Mouse (Mus musculus) hindbrain, postnatal 0 days (tissue): ENCODE data around the gene Galk1. TPM values are rescaled to one million over a fixed set of nuclear protein-coding genes. Genes with fewer than 3 reads are reported as not detected.

Experiments
- ATAC-seq: fragments of 200-750 bp; cut with Nextera tagmentation; 2 replicates; pipeline ENCODE4 v1.8.0; 2017; ENCODE audit warnings: mild to moderate bottlenecking, moderate TSS enrichment, moderate library complexity
- DNase-seq: peaks from one replicate; pipeline ENCODE4 v3.0.0-alpha.2; 2015; ENCODE audit warnings: low spot score
- H3K27ac ChIP-seq: fragments of 300-500 bp; sonication (generic); 2 replicates; pipeline ENCODE4 v1.5.1; 2014; ENCODE audit warnings: mild to moderate bottlenecking
- H3K27me3 ChIP-seq: fragments of 300-500 bp; sonication (generic); 2 replicates; pipeline ENCODE4 v1.6.1; 2014; ENCODE audit warnings: low read length, mixed read lengths; ENCODE audit not compliant: insufficient read depth
- H3K36me3 ChIP-seq: fragments of 300-500 bp; sonication (generic); 2 replicates; pipeline ENCODE4 v1.6.1; 2014; ENCODE audit warnings: low read length, mixed read lengths; ENCODE audit not compliant: insufficient read depth
- H3K4me1 ChIP-seq: fragments of 300-500 bp; sonication (generic); 2 replicates; pipeline ENCODE4 v1.6.1; 2014; ENCODE audit warnings: antibody characterized with exemption, low read length, mixed read lengths; ENCODE audit not compliant: insufficient read depth
- H3K4me2 ChIP-seq: fragments of 300-500 bp; sonication (generic); 2 replicates; pipeline ENCODE4 v1.6.1; 2014; ENCODE audit warnings: low read depth, mild to moderate bottlenecking, low read length, moderate library complexity, mixed read lengths
- H3K4me3 ChIP-seq: fragments of 300-500 bp; sonication (generic); 2 replicates; pipeline ENCODE4 v1.5.1; 2014; ENCODE audit warnings: low read length
- H3K9ac ChIP-seq: fragments of 300-500 bp; sonication (generic); replicated peaks from 2 replicates; pipeline ENCODE4 v1.6.1; 2014; ENCODE audit warnings: mild to moderate bottlenecking, low read length, moderate library complexity, mixed read lengths
- H3K9me3 ChIP-seq: fragments of 300-500 bp; sonication (generic); 2 replicates; pipeline ENCODE4 v1.6.1; 2016; ENCODE audit warnings: low read length, mixed read lengths
- CTCF ChIP-seq: IDR thresholded peaks from 2 replicates; pipeline ENCODE4 v1.5.1; 2016; ENCODE audit warnings: antibody characterized with exemption, control low read depth, low read depth
- WGBS: fragments of 180-500 bp; shearing (Covaris S2); extraction: QIAGEN DNeasy Blood & Tissue Kit; methylation state at CpG from one replicate; pipeline ENCODE4 v1.1.7; 2014; 5-methylcytosine and 5-hydroxymethylcytosine counted together
- polyA plus RNA-seq: library from polyadenylated mRNA; unstranded; fragments of >200 nt; fragmentation: Nextera tagmentation; extraction: Ambion mirVana; gene quantifications from 2 replicates; pipeline ENCODE4 v1.2.1, GENCODE M21; 2015
- total RNA-seq: library from RNA; depleted of rRNA; stranded (reverse); fragments of >200 nt; gene quantifications from 2 replicates; pipeline ENCODE4 v1.2.3, GENCODE M21; 2014

The Galk1 gene
- total and polyA plus RNA-seq, 2 experiments from 2014 or later: 51.5 to 60.3 TPM

DNA sequence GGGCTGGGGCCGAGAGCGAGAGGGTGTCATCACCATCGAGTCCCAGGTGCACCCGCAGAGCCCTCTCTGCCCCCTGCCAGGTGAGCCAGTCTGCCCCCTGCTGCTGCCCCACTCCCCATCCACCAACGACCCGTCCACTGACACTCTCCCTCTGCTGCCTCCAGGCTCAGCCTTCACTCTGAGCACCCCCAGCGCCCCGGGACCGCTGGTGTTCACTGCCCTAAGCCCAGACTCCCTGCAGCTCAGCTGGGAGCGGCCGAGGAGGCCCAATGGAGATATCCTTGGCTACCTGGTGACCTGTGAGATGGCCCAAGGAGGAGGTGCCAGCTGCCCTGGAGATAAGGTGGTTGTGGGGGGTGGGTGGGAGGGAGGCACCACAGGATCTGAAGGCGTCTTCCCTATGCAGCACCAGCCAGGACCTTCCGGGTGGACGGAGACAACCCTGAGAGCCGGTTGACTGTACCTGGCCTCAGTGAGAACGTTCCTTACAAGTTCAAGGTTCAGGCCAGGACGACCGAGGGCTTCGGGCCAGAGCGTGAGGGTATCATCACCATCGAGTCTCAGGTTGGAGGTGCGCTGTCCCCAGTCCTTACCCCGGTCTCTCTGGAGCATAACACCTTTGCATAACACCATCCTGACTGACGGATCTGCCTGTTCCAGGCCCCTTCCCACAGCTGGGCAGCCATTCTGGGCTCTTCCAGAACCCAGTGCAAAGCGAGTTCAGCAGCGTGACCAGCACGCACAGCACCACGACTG is 5.2 kb downstream of the Galk1 start:
- 84% methylated on average over 28 of the region's 28 CpGs for WGBS
- Histone ChIP-seq H3K36me3 (no peaks in the 10 kb centered on the region), H3K4me1 (peaks cover 8% of the 10 kb centered on the region), H3K4me3 (no peak overlapping the region), H3K27me3 (no peaks in the 10 kb centered on the region), H3K9ac (no peak overlapping the region), H3K4me2 (no peak overlapping the region), H3K27ac (no peak overlapping the region), H3K9me3 (no peaks in the 10 kb centered on the region)
- no peak for ATAC-seq
- no peak for TF ChIP-seq CTCF
- no peak for DNase-seq

DNA sequence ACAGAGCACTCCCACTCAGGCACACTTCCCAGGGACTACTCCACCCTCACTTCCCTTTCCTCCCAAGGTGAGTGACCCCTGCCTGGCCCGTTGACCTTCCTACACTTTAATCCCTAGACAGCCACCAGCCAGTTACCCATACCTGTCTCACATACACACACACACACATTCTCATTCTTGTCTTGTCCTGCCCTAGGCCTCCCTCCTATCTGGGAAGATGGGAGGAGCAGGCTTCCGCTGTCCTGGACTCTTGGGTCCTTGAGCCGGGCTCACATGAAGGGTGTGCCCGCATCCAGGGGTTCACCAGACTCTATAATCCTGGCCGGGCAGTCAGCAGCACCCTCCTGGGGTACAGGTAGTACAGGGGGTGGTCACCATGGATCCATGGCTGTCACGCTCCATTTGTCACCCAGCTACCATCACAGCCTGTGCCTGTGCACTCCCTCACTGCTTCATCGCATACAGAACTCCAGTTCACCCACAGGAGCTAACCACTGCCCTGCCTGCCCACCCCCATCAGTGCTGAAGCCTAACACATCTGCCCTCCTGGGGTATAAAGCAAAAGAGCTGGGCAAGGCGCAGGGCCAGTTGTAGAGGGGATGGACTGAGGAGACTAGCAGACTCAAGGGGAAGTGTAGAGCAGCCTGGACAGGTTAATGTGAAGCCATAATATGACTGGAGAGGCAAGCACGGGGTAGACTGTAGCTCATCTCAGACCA is 6.7 kb downstream of the Galk1 start:
- DNase-seq (no peak), ATAC-seq (no peak)
- no peaks in the 10 kb centered on the region for H3K36me3 ChIP-seq
- WGBS: 63% methylated on average over 9 of the region's 9 CpGs
- no peaks in the 10 kb centered on the region for H3K27me3 ChIP-seq
- H3K4me3 ChIP-seq: no peak overlapping the region
- no peak overlapping the region for H3K27ac ChIP-seq
- H3K9ac ChIP-seq: no peak overlapping the region
- peaks cover 8% of the 10 kb centered on the region for H3K4me1 ChIP-seq
- TF ChIP-seq CTCF: no peak
- peak overlapping the region; percentile 64 for H3K4me2 ChIP-seq
- no peaks in the 10 kb centered on the region for H3K9me3 ChIP-seq

DNA sequence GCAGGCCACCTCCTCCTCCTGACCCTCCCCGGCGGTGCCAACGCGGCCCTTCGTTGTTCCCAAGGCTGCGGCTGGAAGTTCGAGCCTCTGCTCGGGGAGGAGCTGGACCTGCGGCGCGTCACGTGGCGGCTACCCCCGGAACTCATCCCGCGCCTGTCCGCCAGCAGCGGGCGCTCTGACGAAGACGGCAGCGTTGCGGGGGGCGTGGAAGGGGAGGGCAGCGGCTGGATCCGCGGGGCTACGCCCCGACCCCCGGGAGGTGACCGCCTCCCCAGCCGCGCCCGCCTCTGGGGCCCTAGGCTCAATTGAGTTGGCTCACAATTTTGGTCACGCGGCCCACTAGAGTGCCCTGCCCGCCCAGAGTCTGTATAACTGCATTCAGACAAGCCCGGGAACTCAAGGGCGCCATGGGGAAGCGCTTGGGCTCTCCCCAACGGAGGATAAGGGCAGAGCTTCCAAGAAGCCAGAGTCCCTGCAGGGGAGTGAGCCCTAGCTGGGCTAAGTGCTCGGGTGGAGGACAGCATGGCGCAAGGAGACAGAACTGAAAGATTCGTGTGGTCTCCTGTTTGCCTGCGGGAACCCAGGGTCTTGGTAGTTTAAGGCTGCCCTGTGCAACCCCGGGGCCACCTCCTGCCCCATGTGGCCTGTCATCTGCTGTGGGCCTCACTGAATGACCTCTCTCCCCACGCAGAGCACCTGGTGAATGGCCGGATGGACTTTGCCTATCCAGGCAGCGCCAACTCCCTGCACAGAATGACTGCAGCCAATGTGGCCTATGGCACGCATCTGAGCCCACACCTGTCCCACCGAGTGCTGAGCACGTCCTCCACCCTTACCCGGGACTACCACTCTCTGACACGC is 7.4 kb downstream of the Galk1 start:
- 6% methylated on average over 50 of the region's 54 CpGs for WGBS

DNA sequence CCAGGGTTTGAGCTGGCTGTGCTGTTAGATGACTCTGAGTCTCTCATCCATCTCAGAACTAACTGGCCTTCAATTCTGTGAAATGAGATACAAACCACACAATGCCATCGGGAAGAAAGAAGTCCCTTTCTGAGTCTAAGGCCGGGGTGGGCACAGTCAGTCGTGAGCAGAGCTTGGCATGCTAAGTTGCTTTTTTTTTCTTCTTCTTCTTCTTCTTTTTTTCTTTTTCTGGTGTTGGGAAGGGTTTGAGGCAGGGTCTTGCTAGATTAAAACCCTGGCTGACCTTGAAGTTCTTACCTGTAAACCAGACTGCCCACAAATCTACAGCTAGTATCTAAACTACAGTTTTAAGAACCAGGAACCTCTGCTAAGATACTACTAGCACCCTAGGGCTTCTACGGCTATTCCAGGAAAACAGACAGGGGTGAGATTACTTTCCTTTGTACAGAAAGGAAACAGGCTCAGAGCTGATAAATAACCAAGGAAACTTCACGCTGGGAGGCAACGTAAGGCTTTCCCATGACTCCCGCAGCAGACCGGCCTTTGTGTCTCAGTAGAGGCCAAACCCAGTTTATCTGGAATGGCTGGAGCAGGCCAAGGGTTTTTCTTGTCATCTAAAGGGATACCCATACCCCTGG is 8.2 kb downstream of the Galk1 start:
- Histone ChIP-seq H3K36me3 (no peaks in the 10 kb centered on the region), H3K4me2 (peak overlapping the region; percentile 64), H3K4me3 (peak overlapping the region; percentile 31), H3K9me3 (no peaks in the 10 kb centered on the region), H3K27ac (peak overlapping the region; percentile 70), H3K4me1 (peaks cover 8% of the 10 kb centered on the region), H3K9ac (peak overlapping the region; percentile 47), H3K27me3 (no peaks in the 10 kb centered on the region)
- ATAC-seq (no peak), DNase-seq (no peak)
- WGBS: 30% methylated on average over 8 of the region's 8 CpGs
- no peak for TF ChIP-seq CTCF

More for the DNA sequence above, 7.4 kb downstream of the Galk1 start:
- no peaks in the 10 kb centered on the region for H3K9me3 ChIP-seq
- H3K27me3 ChIP-seq: no peaks in the 10 kb centered on the region
- no peaks in the 10 kb centered on the region for H3K36me3 ChIP-seq
- peak overlapping the region; percentile 31 for H3K4me3 ChIP-seq
- peaks cover 8% of the 10 kb centered on the region for H3K4me1 ChIP-seq
- ATAC-seq (peak; percentile 75), DNase-seq (peak; percentile 76)
- peak overlapping the region; percentile 47 for H3K9ac ChIP-seq
- peak; percentile 63 for TF ChIP-seq CTCF
- H3K4me2 ChIP-seq: peak overlapping the region; percentile 64
- H3K27ac ChIP-seq: peak overlapping the region; percentile 70

DNA sequence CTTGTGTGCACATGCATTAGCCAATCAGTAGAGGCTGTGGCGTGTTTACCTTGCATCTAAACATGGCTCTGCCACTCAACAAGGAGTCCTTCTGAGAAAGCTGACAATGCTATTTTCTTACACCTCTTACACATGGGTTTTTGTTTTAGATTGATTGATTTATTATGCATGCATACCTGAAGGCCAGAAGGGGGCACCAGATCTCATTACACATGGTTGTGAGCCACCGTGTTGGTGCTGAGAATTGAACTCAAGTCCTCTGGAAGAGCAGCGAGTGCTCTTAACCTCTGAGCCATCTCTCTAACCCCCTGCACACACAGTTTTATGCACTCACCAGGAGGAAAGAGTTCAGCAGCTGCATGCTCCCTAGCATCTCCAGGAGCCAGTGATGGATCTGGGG is 9.6 kb downstream of the Galk1 start:
- no peak for ATAC-seq
- H3K9ac ChIP-seq: no peak overlapping the region
- WGBS: 92% methylated on average over 3 of the region's 3 CpGs

DNA sequence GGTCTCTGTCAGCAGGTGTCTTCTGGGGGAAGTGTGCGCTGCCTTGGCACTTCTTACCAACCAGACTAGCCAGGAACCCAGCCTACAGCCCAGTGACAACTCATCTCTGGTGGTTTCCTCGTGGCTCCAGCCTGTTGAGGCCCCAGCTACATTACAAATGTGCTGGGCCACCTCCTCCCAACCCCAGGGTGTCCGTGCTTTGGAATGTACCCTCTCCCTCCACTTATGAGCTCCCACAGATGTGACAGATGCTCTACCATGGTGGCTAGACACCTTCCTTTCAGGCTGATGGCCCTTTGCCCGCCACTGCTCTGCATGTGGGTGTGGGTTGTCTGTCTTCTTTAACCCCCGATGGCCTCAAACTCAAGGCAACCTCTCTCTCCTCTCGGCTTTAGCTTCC is 10.8 kb downstream of the Galk1 start:
- WGBS: 56% methylated on average over 6 of the region's 6 CpGs
- Histone ChIP-seq H3K9ac (no peak overlapping the region), H3K4me2 (no peak overlapping the region), H3K9me3 (no peaks in the 10 kb centered on the region), H3K27me3 (no peaks in the 10 kb centered on the region), H3K4me3 (no peak overlapping the region), H3K4me1 (peaks cover 8% of the 10 kb centered on the region), H3K27ac (no peak overlapping the region), H3K36me3 (no peaks in the 10 kb centered on the region)
- ATAC-seq (no peak), DNase-seq (no peak)
- TF ChIP-seq CTCF: no peak

More for the DNA sequence above, 9.6 kb downstream of the Galk1 start:
- no peak for DNase-seq
- Histone ChIP-seq H3K27ac (no peak overlapping the region), H3K9me3 (no peaks in the 10 kb centered on the region), H3K4me3 (no peak overlapping the region), H3K27me3 (no peaks in the 10 kb centered on the region), H3K4me1 (peaks cover 8% of the 10 kb centered on the region), H3K4me2 (no peak overlapping the region), H3K36me3 (no peaks in the 10 kb centered on the region)
- TF ChIP-seq CTCF: peak; percentile 26; the same call in 1 of the 2 replicates
